Mouse (Mus musculus) liver (tissue): ENCODE results near the gene Pitpnb.
A peak's percentile ranks its signal among the peaks of the same experiment; 100 is the strongest.

Source experiments
- DNase-seq: peaks from one replicate; pipeline ENCODE4 v3.0.0-alpha.2; 2020; ENCODE audit warnings: mixed read lengths

Pitpnb gene

GRCm38 (mm10) chr5:111399271-111399670 is 68.7 kb downstream of the Pitpnb start:
- DNase-seq, result no peak

GRCm38 (mm10) chr5:111401879-111402650 is 71.5 kb downstream of the Pitpnb start:
- DNase-seq, result no peak

- no peak for DNase-seq
Observed at GRCm38 (mm10) chr5:111402651-111402996, 72.1 kb downstream of the Pitpnb start.

GRCm38 (mm10) chr5:111404721-111405120 is 74.2 kb downstream of the Pitpnb start:
- no peak for DNase-seq

- peak; percentile 34 for DNase-seq
Observed at GRCm38 (mm10) chr5:111408470-111409105, 78.0 kb downstream of the Pitpnb start.

- DNase-seq, result peak; percentile 32
Observed at GRCm38 (mm10) chr5:111409412-111410044, 79.0 kb downstream of the Pitpnb start.

- no peak for DNase-seq
Observed at GRCm38 (mm10) chr5:111410665-111411064, 80.1 kb downstream of the Pitpnb start.

- DNase-seq, result peak; percentile 65
Observed at GRCm38 (mm10) chr5:111414192-111414591, 83.6 kb downstream of the Pitpnb start.

- no peak for DNase-seq
Observed at GRCm38 (mm10) chr5:111414770-111415249, 84.2 kb downstream of the Pitpnb start.

- DNase-seq, result no peak
Observed at GRCm38 (mm10) chr5:111415575-111415974, 85.0 kb downstream of the Pitpnb start.

GRCm38 (mm10) chr5:111416048-111416447 is 85.5 kb downstream of the Pitpnb start:
- no peak for DNase-seq

GRCm38 (mm10) chr5:111416591-111417374 is 86.2 kb downstream of the Pitpnb start, which contains the start of gene Mn1:
Mn1 (plus strand) TSS chr5:111417362.
- DNase-seq, result peak; percentile 79

- DNase-seq, result peak; percentile 15
Observed at GRCm38 (mm10) chr5:111417378-111418131, 87.0 kb downstream of the Pitpnb start.

- no peak for DNase-seq
Observed at GRCm38 (mm10) chr5:111418202-111419120, 87.9 kb downstream of the Pitpnb start.

GRCm38 (mm10) chr5:111419121-111419881 is 88.7 kb downstream of the Pitpnb start:
- DNase-seq, result peak; percentile 11

GRCm38 (mm10) chr5:111420011-111420691 is 89.6 kb downstream of the Pitpnb start:
- no peak for DNase-seq

GRCm38 (mm10) chr5:111420896-111421295 is 90.3 kb downstream of the Pitpnb start:
- no peak for DNase-seq

GRCm38 (mm10) chr5:111421424-111421823 is 90.9 kb downstream of the Pitpnb start:
- DNase-seq, result no peak

- DNase-seq, result no peak
Observed at GRCm38 (mm10) chr5:111422058-111422800, 91.7 kb downstream of the Pitpnb start.
